Mouse (Mus musculus): ENCODE data around the gene Mettl3.
"Not testable (repeated sequence)": the region's sequence is repeated elsewhere in the genome, so short reads cannot be mapped to it uniquely, and the experiment has no call there.

Mettl3 gene

DNA sequence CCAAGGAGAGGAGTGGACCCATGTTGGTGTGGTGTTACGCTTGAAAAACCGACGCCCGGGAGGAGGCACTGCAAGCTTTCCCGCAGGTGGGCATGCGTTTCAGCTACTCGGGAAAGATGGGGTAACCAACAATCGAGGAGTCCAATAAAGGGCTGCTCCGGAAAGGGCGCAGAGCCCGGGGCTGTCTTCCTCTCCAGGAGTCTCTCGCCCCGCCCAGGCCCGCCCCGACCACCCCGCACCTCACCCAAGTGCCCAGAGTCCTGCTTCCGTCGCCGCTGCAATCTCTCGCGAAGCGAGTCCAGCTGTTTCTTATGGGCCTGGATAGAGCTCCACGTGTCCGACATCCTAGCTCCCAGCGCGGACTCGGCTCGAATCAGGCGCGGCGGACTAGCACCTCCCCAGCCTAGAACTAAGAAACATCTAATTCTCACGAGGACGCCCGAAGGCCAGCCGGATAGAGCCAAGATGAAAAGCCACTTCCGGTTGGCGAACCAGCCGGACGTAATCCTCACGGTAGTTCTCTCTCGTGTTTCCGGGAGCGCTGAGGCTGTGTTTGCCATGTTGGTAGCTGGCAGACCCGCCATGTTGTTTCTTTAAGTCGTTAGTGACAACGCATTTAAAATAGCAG, at the start of gene Mettl3:
TSS of gene Mettl3 (minus strand) at position 485 of the 628 bp plus-strand sequence.
- peak; percentile 92 to 94 for DNase-seq

DNA sequence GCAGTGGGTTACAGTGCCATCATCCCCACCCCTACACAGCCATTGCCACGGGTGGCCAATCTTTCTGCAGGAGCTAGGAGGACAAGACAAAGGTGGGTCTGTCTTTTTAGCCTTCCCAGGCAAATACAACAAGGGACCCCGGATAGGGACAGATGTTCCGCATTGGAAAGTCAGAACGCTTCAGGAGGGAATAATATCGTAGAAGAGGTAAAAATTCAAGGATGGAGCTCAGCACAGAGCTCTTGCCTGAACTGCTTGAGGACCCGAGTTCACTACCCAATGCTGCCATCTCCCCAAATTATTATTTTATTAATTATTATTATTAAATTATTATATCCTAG, 34.6 kb upstream of the Mettl3 start:
- peak in 1 of 2 experiments; percentile 13 for DNase-seq

DNA sequence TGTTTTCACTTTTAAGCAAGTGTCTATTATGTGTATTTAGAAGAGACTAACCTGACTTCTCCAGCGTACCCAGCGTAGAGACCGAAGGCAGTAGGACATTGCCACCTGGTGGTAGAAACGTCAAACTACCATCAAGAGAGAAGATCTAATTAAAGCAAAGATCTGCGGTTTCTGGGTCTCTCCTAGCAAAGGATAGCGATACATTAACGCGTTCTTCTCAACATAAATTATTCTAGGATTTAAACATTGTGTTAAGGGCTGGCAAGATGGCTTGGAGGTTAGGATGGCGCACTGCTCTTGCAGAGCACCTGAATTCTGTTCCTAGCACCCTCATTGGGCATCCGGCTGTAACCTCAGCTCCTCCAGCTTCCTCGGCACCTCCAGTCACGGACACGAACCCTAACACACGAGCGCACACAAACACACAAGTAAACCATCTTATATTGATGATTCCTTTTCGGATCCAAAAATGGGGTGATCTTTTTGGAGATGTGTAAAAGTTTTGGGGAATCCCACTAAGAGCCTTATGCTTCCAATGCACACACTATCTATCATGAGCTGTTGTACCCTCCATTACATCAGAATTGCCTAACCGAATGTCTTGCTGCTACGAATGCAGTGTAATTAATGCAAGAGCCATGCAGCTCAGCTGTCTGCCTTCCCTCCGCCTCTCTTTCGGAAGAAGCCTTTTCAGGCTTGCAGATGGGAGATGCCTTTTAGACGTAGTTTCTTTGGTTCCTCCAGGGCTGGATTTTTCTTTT, 34.0 kb upstream of the Mettl3 start:
- peak; percentile 82 to 83 for DNase-seq

DNA sequence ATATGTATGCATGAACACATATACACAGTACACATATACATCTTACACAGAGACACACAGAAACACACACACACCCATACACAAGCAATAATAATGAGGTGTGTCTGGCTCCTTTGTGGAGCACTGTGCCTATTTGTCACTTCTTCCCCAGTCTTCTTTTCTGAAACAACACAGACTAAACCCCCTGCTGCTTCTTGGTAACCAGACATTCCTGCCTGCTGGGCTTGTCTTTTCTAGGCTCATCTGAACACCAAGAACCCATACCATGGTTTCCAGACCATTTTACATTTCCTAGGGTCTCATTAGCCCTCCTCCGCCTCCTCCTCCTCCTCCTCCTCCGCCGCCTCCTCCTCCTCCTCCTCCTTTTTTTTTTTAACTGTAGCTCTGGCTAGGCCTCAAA, 27.2 kb upstream of the Mettl3 start:
- DNase-seq: no peak

DNA sequence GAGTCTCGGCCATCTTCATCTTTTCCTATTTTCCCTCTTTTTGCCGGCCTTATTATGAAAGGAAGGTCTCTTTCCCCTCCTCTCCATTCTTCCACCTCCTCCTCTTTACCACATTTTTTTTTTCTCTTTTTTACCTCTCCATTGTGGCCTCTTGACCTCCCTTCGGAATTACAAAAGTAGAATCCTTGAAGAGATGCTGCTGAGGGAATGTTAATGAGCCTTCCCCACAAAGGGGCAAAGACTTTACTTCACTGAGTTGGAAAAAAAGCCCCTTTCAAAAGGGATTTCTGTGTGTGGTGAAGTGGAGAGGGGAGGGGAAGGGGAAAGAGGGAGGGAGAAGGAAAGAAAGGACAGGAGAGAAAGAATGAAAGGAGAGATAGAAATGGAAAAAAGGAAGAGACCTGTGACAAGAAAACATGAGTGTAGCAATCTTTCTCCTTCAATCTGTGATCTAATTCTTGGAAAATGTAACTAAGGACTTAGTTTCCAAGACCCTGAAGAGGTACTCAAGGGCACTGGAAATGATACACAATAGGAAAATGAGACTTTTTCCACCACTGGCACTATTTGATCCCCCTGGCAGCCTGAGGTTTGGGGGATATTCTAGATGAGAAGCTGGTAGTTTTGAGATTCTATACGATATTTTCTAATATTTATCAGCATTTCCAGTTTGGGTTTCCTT, 26.3 kb upstream of the Mettl3 start:
- no peak for DNase-seq

DNA sequence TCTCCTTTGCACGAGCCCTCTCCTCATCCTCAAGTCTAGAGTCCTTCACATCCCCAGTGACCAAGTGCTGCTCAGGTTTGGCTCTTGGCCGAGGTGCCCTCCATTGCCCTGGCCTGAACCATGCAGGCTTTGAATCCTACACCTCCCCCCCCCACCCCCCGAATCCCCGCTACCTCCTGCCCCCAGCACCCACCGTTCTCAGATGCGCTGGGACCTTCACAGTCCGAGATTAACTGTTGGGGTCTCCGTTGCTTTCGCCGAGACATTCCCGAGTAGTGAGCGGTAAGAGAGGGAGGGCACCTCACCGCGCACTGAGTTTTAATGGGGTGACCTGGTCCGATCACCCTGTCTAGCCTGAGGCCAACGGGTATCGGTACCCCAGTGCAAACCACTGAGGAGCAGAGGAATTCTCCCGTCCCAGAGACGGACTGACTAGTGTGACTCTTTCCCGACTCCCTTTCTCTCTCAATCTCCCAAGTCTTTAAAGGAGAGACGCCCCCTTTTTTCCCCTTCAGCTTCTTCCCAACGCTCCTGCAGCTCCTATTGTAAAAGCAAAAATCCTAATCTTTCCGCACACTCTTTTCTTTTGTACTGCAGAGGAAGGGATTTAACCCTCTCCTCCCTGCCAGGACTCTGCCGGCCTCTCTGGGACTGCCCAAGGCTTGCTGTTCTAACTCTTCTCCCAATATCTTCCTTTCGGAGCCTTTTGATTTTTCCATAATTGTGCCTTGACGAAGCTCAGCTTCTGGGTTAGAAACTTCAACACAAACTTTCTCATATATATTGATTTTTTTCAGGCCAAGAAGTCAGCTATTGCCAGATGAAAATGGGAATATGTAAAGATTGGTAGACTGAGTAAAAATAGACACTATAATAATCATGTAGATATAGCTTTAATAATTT, 23.2 kb upstream of the Mettl3 start, which contains the start of gene Sall2:
TSS of gene Sall2 (minus strand) at position 853 of the 903 bp plus-strand sequence.
- DNase-seq: peak in 1 of 2 experiments; percentile 14

DNA sequence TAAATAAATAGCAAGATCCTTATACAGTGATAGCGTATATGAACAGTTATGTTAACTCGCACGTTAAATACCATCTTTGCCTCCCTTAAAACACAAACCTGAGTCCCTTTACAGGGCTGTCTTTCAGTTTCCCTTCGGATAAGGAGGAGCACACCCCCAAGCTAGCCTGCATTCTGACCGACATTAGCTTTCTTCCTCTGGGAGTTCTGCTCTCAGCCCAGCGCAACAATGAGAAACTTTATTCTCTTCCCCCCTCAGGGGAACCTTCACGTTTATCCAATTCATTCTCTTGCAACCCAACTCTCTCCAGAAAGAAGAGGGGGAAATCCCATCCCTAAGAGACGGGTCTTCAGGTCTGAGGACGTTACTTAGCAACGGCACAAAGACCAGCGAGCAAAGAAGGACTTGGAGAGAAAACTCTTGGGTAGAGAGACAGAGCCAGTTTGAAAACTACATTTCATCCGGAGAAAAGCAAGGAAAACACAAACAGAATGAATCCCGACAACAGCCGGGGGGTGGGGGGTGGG, 22.5 kb upstream of the Mettl3 start:
- no peak for DNase-seq

DNA sequence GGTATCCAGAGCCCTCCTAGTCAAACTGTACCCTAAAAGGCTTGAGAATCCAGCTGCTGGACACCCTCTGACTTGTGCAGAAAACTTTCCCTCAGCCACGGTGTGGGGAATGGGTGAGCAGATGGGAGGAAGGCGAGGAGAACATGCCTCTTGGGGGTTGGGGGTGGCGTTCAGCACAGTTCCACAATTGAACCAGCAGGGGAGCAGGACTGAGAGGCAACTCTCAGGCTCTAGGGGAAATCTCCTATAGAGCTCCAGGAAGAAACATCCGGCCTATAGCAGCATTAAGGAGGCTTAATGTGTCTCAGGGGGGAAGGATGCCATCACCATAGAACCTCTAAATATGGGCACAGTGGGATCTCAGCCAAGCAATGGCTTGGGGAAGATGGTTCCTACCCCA, 21.0 kb upstream of the Mettl3 start:
- DNase-seq: no peak

DNA sequence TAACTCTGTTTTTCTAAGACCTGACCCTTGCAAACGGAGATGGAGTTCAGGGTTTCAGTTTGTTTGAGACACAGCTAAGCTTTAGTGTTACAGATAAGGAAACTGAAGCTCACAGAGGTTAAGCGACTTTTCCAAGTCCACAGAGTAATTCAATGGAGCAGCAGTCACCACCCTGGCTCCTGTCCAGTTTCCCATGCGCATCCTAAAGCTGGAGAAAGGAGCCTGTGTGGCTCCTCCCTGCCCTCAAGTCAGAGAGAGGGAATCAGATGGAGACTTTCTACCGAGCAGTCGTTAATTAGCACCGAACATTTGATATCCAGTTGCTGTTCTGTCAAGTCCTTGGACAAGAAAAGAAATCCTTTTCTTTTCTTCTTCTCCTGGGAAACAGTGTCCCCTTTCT, 14.4 kb upstream of the Mettl3 start:
- no peak for DNase-seq

DNA sequence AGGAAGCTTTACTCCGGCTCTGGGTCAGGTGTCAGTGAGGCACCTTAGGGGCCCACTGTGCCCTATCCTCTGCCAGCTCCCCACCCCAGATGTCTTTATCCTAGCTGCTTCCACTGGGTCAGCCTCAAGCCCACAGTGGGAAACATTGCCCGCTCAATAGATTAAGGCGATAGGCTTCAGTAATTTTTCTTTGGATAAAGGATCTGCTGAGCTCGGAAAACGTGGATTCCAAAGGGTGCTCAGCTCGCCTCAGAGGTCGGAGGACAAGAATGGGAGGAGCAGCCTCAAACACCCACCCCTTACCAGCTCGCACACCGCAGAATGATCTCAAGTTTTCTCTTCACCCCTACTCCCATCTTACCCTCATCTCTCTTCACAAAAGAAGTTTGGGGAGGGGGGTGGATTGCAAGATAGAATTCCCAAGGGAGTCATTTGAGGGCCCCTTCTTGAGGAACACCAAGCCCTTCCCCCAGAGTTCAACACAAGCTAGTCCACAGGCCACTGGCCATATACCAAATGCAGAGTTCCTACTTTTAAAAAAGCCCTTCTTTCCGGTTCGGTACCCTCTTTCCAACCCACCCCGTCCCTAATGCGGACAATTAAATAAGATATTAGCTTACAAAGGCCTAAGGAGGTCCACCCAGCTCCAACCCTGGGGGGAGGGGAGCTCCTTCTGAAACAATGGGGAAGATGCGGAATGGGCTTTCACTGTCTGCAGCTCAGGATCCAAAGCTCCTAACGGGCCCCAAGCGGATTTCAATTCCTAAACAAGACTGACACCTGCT, 11.7 kb upstream of the Mettl3 start:
- DNase-seq: peak; percentile 57 to 67

DNA sequence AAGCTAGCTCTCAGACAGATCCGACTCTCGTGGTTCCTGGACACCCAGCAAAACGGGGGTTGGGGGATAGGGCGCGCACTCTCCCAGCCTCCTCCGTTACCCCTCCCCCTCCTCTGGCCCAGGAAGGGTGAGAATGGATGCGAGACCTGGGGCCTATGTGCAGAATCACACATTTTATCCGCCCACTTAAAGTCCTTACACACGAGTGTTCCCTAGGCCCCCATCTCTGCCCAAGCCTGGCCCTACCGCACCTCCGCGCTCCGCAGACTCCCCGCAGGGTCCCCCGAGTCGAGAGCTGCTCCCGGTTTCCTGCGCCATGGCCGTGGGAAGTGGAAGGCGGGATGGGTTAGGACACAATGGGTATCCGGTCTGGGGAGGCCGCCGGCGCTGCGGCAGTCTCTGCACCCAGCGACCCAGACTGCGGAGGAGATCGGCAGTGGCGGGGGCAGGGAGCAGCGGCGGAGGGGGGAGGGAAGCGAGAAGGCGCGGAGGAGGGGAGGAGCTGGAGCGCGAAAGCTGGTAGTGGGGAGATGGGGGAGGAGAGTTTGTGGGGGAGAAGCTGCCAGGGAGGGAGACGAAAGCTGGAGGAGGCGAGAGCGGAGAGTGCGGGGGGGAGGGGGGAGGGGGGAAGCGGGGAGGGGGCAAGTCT, 11.0 kb upstream of the Mettl3 start:
- DNase-seq: peak; percentile 81 to 83

DNA sequence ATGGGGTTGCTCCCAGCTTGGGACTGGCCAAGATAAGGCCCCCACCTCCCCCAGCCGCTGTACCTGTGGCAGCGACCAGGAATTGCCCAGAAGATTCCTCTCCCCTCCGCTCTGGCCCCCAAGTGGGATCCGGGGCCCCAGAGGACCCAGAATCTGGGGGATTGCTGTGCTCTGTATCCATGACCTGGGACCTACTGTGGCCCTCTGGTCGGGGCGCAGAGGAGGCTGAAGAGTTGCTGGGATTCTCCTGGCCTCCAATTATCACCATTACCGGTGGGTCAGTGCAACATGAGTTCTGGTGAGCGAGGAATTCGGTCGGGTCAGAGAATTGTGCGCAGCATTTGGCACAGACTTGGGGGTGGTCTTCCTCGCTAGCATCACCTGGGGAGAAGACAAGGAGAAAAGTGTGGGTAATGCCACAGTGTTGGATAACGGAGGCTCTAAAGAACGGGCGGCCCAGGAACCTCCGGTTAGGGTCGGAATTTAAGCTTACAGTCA, 10.4 kb upstream of the Mettl3 start:
- no peak for DNase-seq

DNA sequence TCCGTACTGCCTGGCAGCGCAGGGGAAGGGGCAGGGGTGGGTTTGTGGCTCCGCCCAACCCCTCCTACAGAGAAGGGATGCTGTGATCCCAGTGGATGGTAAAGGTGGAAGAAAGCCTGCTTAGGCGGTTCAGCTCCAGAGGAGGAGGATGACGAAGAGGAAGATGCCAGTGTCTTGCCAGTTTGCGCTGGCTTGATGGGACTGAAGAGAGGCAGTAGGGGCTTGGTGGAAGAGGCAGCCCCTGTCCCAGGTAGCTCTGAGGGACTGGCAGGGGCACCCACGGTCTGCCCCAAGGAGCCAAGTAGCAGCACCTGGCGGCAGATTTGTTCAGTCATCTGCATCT, 9.9 kb upstream of the Mettl3 start:
- peak in 1 of 2 experiments; percentile 22 for DNase-seq

DNA sequence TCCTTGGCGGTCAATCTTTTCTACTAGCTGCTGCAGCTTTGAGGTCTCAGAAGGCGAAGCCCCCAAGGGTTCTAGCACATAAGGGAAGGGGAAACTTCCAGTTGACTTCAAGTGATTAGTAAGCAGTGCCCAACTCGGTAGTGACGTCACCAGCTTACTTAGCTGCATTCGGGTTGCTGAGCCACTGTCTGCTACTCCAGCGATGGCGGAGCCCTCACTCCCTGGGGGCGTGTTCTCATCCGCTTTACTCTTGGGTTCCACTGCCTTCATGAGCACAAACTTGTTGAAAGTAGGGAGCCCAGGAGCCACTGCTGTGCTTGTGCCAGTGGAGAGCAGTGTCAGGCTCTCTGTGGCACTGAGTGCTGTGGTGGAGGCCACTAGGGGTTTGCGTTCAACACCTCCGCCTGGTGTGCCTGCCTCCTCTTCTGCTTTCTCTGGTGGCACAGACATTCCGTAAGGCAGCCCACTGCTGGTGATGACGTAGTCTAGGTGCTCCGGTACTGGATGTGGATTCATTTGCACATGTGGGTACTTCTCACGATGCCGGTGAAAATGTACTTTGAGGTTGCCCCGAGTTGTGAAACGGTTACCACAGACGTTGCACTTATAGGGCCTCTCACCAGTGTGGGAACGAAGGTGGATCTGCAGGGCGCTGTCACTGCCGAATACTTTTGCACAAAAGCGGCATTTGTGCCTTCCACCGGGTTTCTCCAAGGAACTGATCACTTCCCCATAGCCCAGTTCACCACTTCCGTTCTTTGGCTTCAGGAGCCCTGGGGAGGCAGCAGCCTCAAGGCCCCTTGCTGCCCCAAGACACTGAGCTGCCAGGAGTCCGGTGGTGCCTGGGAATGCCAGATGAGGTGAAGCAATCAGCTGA, 9.2 kb upstream of the Mettl3 start:
- DNase-seq: no peak

DNA sequence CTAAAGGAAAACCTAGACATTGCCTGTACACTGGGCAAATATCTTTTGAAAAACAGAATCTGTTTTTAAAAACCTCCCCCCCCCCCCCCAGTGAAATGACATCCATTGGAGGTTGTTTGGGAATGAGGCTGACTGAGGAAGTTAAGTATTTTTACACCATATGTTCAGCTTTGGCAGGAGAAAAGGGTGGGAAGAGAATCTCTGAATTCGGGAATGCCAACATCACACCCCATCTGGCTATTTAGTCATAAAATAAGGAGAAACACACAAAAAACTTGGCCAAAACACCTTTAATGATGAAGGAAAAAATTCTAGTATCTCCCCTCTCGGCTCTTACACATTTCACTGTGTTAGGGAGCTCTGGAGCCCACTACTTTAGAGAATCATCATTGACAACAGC, 6.0 kb upstream of the Mettl3 start:
- no peak for DNase-seq

DNA sequence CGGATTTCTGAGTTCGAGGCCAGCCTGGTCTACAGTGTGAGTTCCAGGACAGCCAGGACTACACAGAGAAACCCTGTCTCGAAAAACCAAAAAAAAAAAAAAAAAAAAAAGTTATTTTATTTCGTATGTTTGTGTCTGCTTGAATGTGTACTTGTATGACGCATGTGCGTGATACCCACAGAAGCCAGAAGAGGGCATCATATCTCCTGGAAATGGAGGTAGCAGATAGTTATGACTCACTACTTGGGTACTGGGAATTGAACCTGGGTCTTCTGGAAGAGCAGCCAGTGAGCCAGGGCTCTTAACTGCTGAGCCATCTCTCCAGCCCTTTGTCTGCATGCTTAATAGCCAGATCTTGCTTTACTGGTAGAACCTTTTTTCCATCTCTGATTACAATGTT, 5.4 kb upstream of the Mettl3 start:
- peak; percentile 33 to 53 for DNase-seq

DNA sequence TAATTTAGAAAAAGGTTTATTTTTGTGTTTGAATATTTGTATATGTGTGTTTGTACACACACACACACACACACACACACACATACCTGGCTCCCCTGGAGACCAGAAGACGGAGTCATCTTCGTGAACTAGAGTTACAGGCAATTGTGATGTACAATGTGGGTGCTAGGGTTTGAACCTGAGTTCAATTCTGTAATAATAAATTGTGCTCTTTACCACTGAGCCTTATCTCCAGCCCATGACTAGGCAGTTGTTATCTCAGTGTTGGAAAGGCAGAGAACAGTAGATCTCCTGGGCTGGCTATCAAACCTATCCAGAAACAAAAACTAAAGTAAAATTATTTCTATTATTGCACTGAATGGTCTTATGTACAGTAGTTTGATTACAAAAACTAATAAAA, 1.2 kb upstream of the Mettl3 start:
- no peak for DNase-seq

DNA sequence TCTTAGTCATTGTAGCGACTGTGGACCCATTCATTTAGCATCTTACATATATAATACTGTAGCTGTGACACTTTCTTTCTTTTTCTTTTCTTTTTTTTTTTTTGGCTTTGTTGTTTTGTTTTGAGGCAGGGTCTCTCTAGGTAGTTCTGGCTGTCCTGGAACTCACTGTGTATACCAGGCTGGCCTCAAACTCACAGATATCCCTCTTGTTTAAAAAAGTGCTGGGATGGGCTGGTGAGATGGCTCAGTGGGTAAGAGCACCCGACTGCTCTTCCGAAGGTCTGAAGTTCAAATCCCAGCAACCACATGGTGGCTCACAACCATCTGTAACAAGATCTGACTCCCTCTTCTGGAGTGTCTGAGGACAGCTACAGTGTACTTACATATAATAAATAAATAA, 1.4 kb downstream of the Mettl3 start:
- not testable (repeated sequence) for DNase-seq

DNA sequence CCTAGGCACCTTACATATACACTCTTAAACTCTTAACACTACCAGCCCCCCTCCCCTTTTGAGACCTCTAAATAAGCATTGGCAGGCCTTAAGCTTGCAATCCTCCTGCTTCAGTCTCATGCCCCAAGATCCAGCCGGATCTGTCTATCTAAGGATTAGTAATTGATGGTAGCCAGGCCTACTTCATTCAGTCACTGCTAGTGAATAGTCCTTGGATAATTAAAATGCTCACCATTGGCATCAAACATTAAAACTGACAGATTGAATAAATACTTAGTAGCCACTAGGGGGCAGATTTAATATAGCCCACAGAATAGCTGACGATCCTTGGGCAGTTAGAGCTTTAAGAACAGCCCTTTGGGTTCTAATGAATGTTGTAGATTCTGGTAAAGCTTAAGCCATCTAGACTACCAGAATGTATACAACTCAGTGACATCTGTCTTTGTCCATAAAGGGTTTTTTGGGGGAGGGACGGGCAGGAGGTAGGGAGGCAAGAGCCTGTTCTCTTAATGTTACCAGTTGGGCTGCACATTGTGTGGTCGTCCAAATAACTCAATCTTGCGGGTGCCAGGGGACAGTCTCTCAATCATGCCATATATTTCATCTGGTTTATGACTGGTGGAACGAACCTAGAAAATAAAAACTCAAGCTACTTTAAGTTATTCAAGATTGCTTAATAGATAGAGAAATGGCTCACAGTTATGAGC, 9.2 kb downstream of the Mettl3 start:
- no peak for DNase-seq
